Mouse (Mus musculus) stomach, postnatal 0 days (tissue): ENCODE results near the gene Mfsd6. TPM values are rescaled to one million over a fixed set of nuclear protein-coding genes. Genes with fewer than 3 reads are reported as not detected.
A peak's percentile ranks its signal among the peaks of the same experiment; 100 is the strongest.

ENCODE experiments used
- ATAC-seq: fragments of 200-750 bp; cut with Nextera tagmentation; 2 replicates; pipeline ENCODE4 v1.8.0; 2017; ENCODE audit not compliant: low FRiP score, low TSS enrichment
- DNase-seq: peaks from one replicate; pipeline ENCODE4 v3.0.0-alpha.2; 2016; ENCODE audit warnings: low spot score
- H3K27ac ChIP-seq: fragments of 300-500 bp; sonication (generic); replicated peaks from 2 replicates; pipeline ENCODE4 v1.5.1; 2014; ENCODE audit warnings: mild to moderate bottlenecking, control low read depth
- H3K27me3 ChIP-seq: fragments of 300-500 bp; sonication (generic); 2 replicates; pipeline ENCODE4 v1.6.1; 2014; ENCODE audit warnings: low read length; ENCODE audit not compliant: control insufficient read depth, insufficient read depth
- H3K36me3 ChIP-seq: fragments of 300-500 bp; sonication (generic); 2 replicates; pipeline ENCODE4 v1.6.1; 2014; ENCODE audit warnings: low read length, mixed read lengths; ENCODE audit not compliant: control insufficient read depth, insufficient read depth
- H3K4me1 ChIP-seq: fragments of 300-500 bp; sonication (generic); replicated peaks from 2 replicates; pipeline ENCODE4 v1.6.1; 2014; ENCODE audit warnings: antibody characterized with exemption; ENCODE audit not compliant: control insufficient read depth, insufficient read depth
- H3K4me2 ChIP-seq: fragments of 300-500 bp; sonication (generic); replicated peaks from 2 replicates; pipeline ENCODE4 v1.6.1; 2014; ENCODE audit warnings: low read depth, mild to moderate bottlenecking, control low read depth, moderate library complexity
- H3K4me3 ChIP-seq: fragments of 300-500 bp; sonication (generic); 2 replicates; pipeline ENCODE4 v1.5.1; 2014; ENCODE audit warnings: low read depth, low read length, control low read depth
- H3K9ac ChIP-seq: fragments of 300-500 bp; sonication (generic); 2 replicates; pipeline ENCODE4 v1.6.1; 2014; ENCODE audit warnings: mild to moderate bottlenecking, low read length, control low read depth, mixed read lengths
- H3K9me3 ChIP-seq: fragments of 300-500 bp; sonication (generic); 2 replicates; pipeline ENCODE4 v1.6.1; 2016; ENCODE audit warnings: low read length; ENCODE audit not compliant: control insufficient read depth
- CTCF ChIP-seq: IDR thresholded peaks from 2 replicates; pipeline ENCODE4 v1.5.1; 2016; ENCODE audit warnings: antibody characterized with exemption, low read depth, mild to moderate bottlenecking, moderate library complexity
- EP300 ChIP-seq: optimal IDR thresholded peaks from 2 replicates; pipeline ENCODE3; 2016; ENCODE audit warnings: antibody characterized with exemption
- WGBS: fragments of 180-500 bp; shearing (Covaris S2); extraction: QIAGEN DNeasy Blood & Tissue Kit; methylation state at CpG from one replicate; pipeline ENCODE4 v1.1.7; 2014; 5-methylcytosine and 5-hydroxymethylcytosine counted together
- polyA plus RNA-seq: library from polyadenylated mRNA; unstranded; fragments of >200 nt; fragmentation: Nextera tagmentation; extraction: Ambion mirVana; gene quantifications from 2 replicates; pipeline ENCODE4 v1.2.1, GENCODE M21; 2015

Mfsd6 gene
- polyA plus RNA-seq, 1 experiment from 2014 or later = 6.3 TPM

GRCm38 (mm10) chr1:52734208-52734607 is 6.9 kb upstream of the Mfsd6 start:
- Histone ChIP-seq H3K4me2 (no peak overlapping the region), H3K9me3 (no peaks in the 10 kb centered on the region), H3K27ac (no peak overlapping the region), H3K36me3 (no peaks in the 10 kb centered on the region), H3K4me1 (no peaks in the 10 kb centered on the region), H3K9ac (no peak overlapping the region), H3K27me3 (no peaks in the 10 kb centered on the region), H3K4me3 (no peak overlapping the region)
- ATAC-seq (peak; percentile 47; the same call in 1 of the 2 replicates), DNase-seq (no peak)
- TF ChIP-seq EP300 (no peak), CTCF (no peak)
- 63% methylated on average over 4 of the region's 4 CpGs for WGBS

- H3K9me3 ChIP-seq = no peaks in the 10 kb centered on the region
- 76% methylated on average over 1 of the region's 1 CpGs for WGBS
- no peaks in the 10 kb centered on the region for H3K36me3 ChIP-seq
- H3K4me2 ChIP-seq = no peak overlapping the region
- DNase-seq = no peak
- no peak overlapping the region for H3K4me3 ChIP-seq
- ATAC-seq = no peak
- no peak overlapping the region for H3K27ac ChIP-seq
- TF ChIP-seq CTCF (no peak), EP300 (no peak)
- H3K27me3 ChIP-seq = no peaks in the 10 kb centered on the region
- no peak overlapping the region for H3K9ac ChIP-seq
- H3K4me1 ChIP-seq = peaks cover 4% of the 10 kb centered on the region; the same call in 1 of the 2 replicates
Measured at GRCm38 (mm10) chr1:52730258-52730657, 3.0 kb upstream of the Mfsd6 start.

- no peak for DNase-seq
- Histone ChIP-seq H3K4me2 (no peak overlapping the region), H3K27me3 (no peaks in the 10 kb centered on the region), H3K9ac (no peak overlapping the region), H3K9me3 (no peaks in the 10 kb centered on the region), H3K27ac (no peak overlapping the region), H3K4me3 (no peak overlapping the region), H3K36me3 (no peaks in the 10 kb centered on the region), H3K4me1 (peaks cover 4% of the 10 kb centered on the region; the same call in 1 of the 2 replicates)
- 88% methylated on average over 5 of the region's 5 CpGs for WGBS
- no peak for ATAC-seq
- TF ChIP-seq EP300 (no peak), CTCF (no peak)
Measured at GRCm38 (mm10) chr1:52728857-52729489, 1.7 kb upstream of the Mfsd6 start.

- no peak for TF ChIP-seq EP300
- TF ChIP-seq CTCF = 0 out of 2 replicates have a peak, but pooled peaks have one; percentile 28
- H3K27ac ChIP-seq = peak overlapping the region; percentile 88
- no peaks in the 10 kb centered on the region for H3K9me3 ChIP-seq
- H3K4me2 ChIP-seq = peak overlapping the region; percentile 95
- no peaks in the 10 kb centered on the region for H3K36me3 ChIP-seq
- ATAC-seq (peak; percentile 81), DNase-seq (peak; percentile 74)
- H3K27me3 ChIP-seq = no peaks in the 10 kb centered on the region
- H3K4me3 ChIP-seq = peak overlapping the region; percentile 84
- WGBS = 2% methylated on average over 48 of the region's 56 CpGs
- H3K4me1 ChIP-seq = peaks cover 4% of the 10 kb centered on the region; the same call in 1 of the 2 replicates
- H3K9ac ChIP-seq = peak overlapping the region; percentile 82
Measured at GRCm38 (mm10) chr1:52726371-52727055, 749 bp downstream of the Mfsd6 start.

- no peak for ATAC-seq
- WGBS = 42% methylated on average over 4 of the region's 4 CpGs
- H3K36me3 ChIP-seq = no peaks in the 10 kb centered on the region
- peaks cover 3% of the 10 kb centered on the region; the same call in 1 of the 2 replicates for H3K4me1 ChIP-seq
- no peaks in the 10 kb centered on the region for H3K9me3 ChIP-seq
- H3K4me3 ChIP-seq = no peak overlapping the region
- TF ChIP-seq CTCF (no peak), EP300 (no peak)
- H3K27me3 ChIP-seq = no peaks in the 10 kb centered on the region
- DNase-seq = no peak
- H3K9ac ChIP-seq = no peak overlapping the region
- H3K4me2 ChIP-seq = no peak overlapping the region
- H3K27ac ChIP-seq = no peak overlapping the region
Measured at GRCm38 (mm10) chr1:52722586-52722985, 4.7 kb downstream of the Mfsd6 start.

GRCm38 (mm10) chr1:52719096-52719495 is 8.2 kb downstream of the Mfsd6 start:
- WGBS = 57% methylated on average over 5 of the region's 5 CpGs
- no peak for DNase-seq
- H3K27ac ChIP-seq = no peak overlapping the region
- H3K9me3 ChIP-seq = no peaks in the 10 kb centered on the region
- no peak overlapping the region for H3K4me2 ChIP-seq
- TF ChIP-seq CTCF (peak; percentile 35), EP300 (no peak)
- no peak overlapping the region for H3K4me3 ChIP-seq
- H3K27me3 ChIP-seq = no peaks in the 10 kb centered on the region
- H3K4me1 ChIP-seq = no peaks in the 10 kb centered on the region
- no peak for ATAC-seq
- no peaks in the 10 kb centered on the region for H3K36me3 ChIP-seq
- H3K9ac ChIP-seq = no peak overlapping the region
